Mouse (Mus musculus) liver, embryonic 15.5 days (tissue): ENCODE results near the gene Akr1c13. TPM values are rescaled to one million over a fixed set of nuclear protein-coding genes. Genes with fewer than 3 reads are reported as not detected.

Experiments
- ATAC-seq: fragments of 200-750 bp; cut with Nextera tagmentation; 2 replicates; pipeline ENCODE4 v1.8.0; 2017; ENCODE audit warnings: moderate number of reproducible peaks, mild to moderate bottlenecking, moderate library complexity; ENCODE audit not compliant: insufficient read depth
- H3K27ac ChIP-seq: fragments of 300-500 bp; sonication (generic); replicated peaks from 2 replicates; pipeline ENCODE4 v1.5.1; 2015; ENCODE audit warnings: mild to moderate bottlenecking, inconsistent platforms
- H3K27me3 ChIP-seq: fragments of 300-500 bp; sonication (generic); 2 replicates; pipeline ENCODE4 v1.6.1; 2015; ENCODE audit warnings: mild to moderate bottlenecking, inconsistent platforms
- H3K36me3 ChIP-seq: fragments of 300-500 bp; sonication (generic); replicated peaks from 2 replicates; pipeline ENCODE4 v1.6.1; 2015; ENCODE audit warnings: moderate library complexity, mild to moderate bottlenecking, inconsistent platforms
- H3K4me1 ChIP-seq: fragments of 300-500 bp; sonication (generic); replicated peaks from 2 replicates; pipeline ENCODE4 v1.6.1; 2015; ENCODE audit warnings: inconsistent platforms
- H3K4me2 ChIP-seq: fragments of 300-500 bp; sonication (generic); 2 replicates; pipeline ENCODE4 v1.6.1; 2015; ENCODE audit warnings: moderate library complexity, mild to moderate bottlenecking, inconsistent platforms
- H3K4me3 ChIP-seq: fragments of 300-500 bp; sonication (generic); replicated peaks from 2 replicates; pipeline ENCODE4 v1.5.1; 2015; ENCODE audit warnings: mild to moderate bottlenecking, inconsistent platforms
- H3K9ac ChIP-seq: fragments of 300-500 bp; sonication (generic); 2 replicates; pipeline ENCODE4 v1.6.1; 2015; ENCODE audit warnings: moderate library complexity, mild to moderate bottlenecking, inconsistent platforms
- H3K9me3 ChIP-seq: fragments of 300-500 bp; sonication (generic); replicated peaks from 2 replicates; pipeline ENCODE4 v1.6.1; 2016; ENCODE audit warnings: inconsistent platforms
- WGBS: fragments of 180-500 bp; shearing (Covaris S2); methylation state at CpG from one replicate; pipeline ENCODE4 v1.1.7; 2015; ENCODE audit warnings: mixed read lengths; ENCODE audit not compliant: insufficient replicate concordance; 5-methylcytosine and 5-hydroxymethylcytosine counted together
- polyA plus RNA-seq: library from polyadenylated mRNA; unstranded; fragments of >200 nt; fragmentation: Nextera tagmentation; extraction: Ambion mirVana; gene quantifications from 2 replicates; pipeline ENCODE4 v1.2.1, GENCODE M21; 2015

The Akr1c13 gene
- polyA plus RNA-seq, 1 experiment from 2014 or later, result 44.6 TPM

- H3K9me3 ChIP-seq, result no peaks in the 10 kb centered on the region
- no peak overlapping the region for H3K4me3 ChIP-seq
- no peak for ATAC-seq
- H3K4me2 ChIP-seq, result no peak overlapping the region
- 0 out of 2 replicates have a peak, but pooled peaks cover 4% of the 10 kb centered on the region for H3K36me3 ChIP-seq
- no peaks in the 10 kb centered on the region for H3K27me3 ChIP-seq
- no peaks in the 10 kb centered on the region for H3K4me1 ChIP-seq
- 57% methylated on average over 3 of the region's 3 CpGs for WGBS
- H3K9ac ChIP-seq, result no peak overlapping the region
- H3K27ac ChIP-seq, result no peak overlapping the region
Measured at GRCm38 (mm10) chr13:4249347-4249746, 58.4 kb downstream of the Akr1c13 start.

Other genes starting within 250 kb of the Akr1c13 start
- gene Ucn3, start 245.8 kb upstream of the Akr1c13 start, polyA plus RNA-seq, result not detected in 2 replicates
- gene Akr1c14, start 142.1 kb upstream of the Akr1c13 start, polyA plus RNA-seq, result 5.1 and 7.1 TPM in 2 replicates
- 0.71 and 1.0 TPM in 2 replicates for gene Akr1c18, start 40.5 kb upstream of the Akr1c13 start, polyA plus RNA-seq
- gene Akr1c19, start 37.5 kb downstream of the Akr1c13 start, polyA plus RNA-seq, result 45.4 and 51.4 TPM in 2 replicates
- 15.5 and 19.7 TPM in 2 replicates for gene Akr1c12, start 88.3 kb downstream of the Akr1c13 start, polyA plus RNA-seq
- 2.2 and 4.0 TPM in 2 replicates for gene Akr1c6, start 243.2 kb downstream of the Akr1c13 start, polyA plus RNA-seq